Mouse (Mus musculus): ENCODE measurements around the gene Gm28374. TPM values are rescaled to one million over a fixed set of nuclear protein-coding genes. Genes with fewer than 3 reads are reported as not detected.

Gene Gm28374
- polyA plus RNA-seq (2012; rRNA removed) = 0.52 and 0.77 TPM in 2 replicates

DNA sequence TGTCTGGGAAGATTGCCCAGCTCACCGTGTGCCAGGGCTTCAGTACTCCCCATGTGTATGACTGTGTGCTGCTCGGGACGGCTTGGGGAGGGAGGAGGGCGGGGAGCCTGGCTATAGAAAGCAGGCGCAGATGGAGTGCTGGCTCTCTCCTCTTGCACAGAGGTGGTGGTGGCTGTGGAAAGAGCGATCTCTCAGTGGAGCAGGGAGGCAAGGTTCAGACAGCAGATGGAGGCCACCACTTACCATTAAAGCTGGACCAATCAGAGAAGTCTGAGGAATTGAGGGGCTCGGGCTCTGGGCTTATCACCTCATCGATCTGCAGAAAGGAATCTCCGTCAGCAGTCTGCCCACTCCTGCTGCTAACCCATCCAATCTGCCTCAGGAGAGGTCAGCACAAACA, at the start of gene Gm28374:
Gm28374 (minus strand) TSS at position 101 of the 400 bp plus-strand sequence.

DNA sequence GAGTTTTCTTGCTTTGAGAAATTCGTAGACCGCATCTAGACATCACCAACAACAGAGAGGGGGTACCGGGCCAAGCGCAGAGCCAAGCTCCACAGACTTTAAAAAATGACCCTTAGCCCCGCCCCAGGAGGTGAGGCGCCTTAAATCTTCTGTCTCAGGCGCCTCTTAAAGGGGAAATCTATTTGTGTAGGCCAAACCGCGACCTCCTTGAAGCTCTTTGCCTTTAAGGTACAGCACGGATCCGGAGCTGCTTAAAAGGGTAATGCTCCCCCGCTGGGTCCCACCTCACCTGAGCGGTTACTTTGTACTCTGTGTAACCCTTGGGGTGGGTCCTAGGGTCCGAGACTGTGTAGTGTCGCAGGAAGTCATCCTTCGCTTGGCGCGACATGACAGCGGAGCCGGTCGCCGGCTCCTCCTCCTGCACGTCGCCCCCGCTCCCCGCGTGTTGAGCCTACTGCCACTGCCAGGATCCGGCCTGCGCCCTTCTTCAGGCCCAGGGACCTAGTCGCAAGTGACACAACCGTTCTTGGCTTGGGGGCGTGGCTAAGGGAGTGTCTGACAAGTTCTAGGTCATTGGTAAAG, 45.8 kb upstream of the Gm28374 start, which contains the start of gene Snx15:
Snx15 (minus strand) TSS at position 545 of the 582 bp plus-strand sequence.

DNA sequence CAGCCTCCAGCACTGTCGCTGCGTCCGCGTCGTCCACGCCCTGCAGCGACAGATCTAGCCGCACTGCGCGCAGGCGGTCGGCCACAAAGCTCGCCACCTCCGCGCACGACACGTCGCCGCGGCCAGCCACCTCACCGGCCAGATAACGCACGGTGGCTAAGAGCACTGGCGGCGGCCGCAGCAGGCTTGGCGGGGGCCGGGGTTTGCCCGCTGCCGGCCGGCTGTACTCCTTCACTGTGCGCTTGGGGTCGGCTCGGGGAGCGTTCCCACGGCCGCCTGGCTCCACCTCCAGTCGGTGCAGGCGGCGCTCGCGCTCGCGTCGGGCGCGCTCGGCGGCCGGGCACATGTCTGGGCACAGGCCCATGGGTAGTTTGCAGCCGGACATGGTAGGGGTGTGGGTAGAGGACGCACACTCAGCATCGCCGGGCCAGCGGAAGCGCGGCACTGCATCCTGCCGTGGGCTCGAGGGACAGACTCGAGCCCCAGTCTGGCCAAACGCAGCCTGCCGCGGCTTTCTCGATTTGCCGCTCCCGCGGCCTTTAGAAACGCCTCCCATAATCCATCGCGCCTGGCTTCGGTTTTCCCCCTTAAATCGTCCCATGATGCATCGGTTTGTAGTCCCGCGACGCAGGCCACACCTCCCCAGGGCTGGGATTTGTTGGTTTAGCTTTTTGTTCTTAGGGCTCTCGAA, 36.1 kb upstream of the Gm28374 start, which contains the start of gene Sac3d1:
Sac3d1 (minus strand) TSS at position 665 of the 691 bp plus-strand sequence.

DNA sequence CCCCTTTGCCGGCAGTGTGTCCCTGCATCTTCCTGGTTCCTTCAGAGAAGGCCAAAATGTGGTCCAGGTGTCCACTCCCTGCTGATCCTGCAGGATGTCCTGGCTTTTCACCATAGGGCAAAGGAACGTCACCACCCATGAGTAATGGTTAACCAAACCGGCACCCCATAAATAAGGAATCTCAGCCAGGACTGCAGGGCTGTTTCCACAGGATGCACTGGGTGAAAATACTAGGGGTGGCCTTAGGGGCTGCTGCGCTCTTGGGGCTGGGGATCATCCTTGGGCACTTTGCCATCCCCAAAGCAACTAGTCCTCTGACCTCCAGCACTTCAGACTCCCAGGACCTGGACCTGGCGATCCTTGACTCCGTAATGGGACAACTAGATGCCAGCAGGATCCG, 23.5 kb upstream of the Gm28374 start, which contains the start of gene Naaladl1:
Naaladl1 (plus strand) TSS at position 197 of the 400 bp plus-strand sequence.

DNA sequence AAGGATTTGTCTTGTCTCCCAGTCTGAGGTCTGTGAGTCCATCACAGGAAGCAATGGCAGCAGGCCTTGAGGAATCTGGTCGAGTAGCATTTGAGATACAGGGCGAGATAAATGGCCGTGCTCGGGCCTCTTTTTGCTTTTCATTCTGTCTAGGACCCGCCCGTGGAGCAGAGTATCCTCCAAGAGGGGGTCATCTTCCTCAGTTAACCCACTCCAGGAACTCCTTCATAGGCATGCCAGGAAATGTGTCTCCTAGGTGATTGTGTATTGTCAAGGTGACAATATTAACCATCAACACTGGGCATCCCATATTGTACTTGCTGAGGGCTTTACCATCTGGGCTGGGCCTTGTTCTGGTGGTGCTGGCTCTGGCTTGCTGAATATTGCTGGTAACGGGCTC, 12.1 kb upstream of the Gm28374 start, which contains the start of gene AC131692.1:
AC131692.1 (plus strand) TSS at position 301 of the 400 bp plus-strand sequence.

DNA sequence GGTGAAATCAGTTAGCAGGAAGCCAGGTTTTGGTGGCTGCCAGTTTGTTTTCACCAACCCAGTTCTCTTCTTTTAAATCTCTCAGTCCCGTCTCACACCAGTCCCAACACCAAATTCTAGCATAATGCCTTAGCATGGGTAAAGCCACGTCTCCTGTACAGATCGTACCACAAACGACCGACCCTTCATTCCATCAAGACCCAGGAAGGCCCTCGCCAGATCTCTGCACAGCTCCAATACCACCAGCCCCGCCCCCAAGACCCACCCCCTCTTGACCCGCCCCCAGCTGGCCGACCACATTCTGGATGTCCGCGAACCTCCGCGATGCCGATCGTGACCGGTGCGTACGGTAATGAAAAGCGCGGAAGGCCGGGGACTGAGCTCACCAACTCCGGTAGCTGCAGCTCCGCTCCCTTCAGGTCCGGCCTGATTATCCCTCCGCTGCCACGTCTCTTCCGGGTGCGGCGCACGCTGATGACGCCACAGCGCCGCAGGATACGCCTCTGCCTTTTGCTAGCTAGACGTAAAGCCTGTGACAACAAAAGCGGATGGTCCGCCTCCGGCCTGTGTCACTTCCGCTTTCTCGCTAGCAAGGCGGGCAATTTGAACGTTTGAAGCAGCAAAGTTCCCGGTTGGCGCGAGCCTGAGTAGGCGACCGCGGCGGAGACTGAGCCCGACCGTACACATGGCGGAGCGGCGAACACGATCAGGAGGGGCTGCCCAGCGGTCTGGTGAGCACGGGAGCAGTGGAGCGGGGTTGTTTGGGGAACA, 2.6 kb upstream of the Gm28374 start, which contains the start of the genes Zfpl1 and Cdca5:
Zfpl1 (minus strand) TSS at position 479 of the 771 bp plus-strand sequence.
Cdca5 (plus strand) TSS at position 506 of the 771 bp plus-strand sequence.

DNA sequence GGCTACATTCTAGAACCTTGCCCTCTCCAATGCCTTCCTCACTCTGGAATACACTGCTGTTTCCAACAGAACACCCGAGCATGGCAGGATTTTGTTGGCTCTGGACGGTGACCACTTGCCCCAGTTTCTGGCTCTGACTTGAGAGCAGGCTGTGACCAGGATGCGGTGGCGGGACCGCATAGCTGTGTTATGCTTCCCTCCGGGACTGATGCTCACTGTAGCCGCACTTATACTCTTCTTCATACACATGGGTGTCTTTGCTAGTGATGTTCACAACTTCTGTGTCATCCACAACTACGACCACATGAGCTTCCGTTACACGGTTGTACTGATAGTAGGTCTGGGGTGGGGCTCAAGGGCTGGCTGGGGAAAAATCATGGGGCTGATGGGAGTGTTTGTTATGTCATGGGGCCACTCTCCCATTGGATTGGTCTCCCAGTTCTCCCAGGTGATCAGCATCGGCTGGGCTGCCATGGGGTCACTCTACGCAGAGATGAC, 2.0 kb downstream of the Gm28374 start, which contains the start of gene Tmem262:
Tmem262 (plus strand) TSS at position 51 of the 498 bp plus-strand sequence.

DNA sequence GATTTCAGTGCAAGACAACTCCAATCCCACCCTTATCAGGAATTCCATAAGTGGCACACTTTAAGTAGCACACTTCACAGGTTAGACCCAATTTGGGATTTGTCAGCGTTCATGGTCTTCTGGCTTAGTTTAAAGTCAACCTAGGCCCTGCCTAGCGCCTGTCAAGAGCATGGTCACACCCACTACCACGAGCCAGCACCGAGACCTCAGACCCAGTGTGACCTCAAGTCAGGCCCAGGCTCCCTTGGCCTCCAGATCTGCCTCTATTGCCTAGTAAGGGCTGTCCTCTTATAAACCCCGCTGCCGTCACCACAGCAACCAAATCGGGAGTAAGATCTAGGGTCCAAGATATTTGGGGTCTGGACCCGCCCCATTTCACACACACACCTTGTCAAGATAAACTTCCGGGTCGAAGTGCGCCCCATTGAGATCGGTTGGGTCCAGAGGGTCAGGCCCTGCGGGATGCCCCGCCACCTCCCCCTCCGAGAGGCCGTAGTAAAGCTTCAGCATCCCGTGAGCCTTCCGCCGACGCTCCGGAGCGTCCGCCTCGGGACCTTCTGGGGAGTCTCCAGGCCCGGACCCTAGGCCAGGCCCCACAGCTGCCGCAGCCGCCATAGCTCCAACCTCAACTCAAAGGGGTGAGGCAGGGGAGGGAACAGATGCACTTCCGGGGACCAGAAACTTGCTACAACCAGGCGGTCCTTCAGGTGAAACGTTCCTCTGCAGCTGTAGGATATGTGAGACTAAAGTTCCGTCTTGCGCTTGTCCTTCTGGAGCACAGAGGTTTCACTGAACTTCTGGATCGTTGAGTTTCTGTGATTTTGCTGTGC, 5.3 kb downstream of the Gm28374 start, which contains the start of gene Vps51:
Vps51 (minus strand) TSS at position 668 of the 830 bp plus-strand sequence.

DNA sequence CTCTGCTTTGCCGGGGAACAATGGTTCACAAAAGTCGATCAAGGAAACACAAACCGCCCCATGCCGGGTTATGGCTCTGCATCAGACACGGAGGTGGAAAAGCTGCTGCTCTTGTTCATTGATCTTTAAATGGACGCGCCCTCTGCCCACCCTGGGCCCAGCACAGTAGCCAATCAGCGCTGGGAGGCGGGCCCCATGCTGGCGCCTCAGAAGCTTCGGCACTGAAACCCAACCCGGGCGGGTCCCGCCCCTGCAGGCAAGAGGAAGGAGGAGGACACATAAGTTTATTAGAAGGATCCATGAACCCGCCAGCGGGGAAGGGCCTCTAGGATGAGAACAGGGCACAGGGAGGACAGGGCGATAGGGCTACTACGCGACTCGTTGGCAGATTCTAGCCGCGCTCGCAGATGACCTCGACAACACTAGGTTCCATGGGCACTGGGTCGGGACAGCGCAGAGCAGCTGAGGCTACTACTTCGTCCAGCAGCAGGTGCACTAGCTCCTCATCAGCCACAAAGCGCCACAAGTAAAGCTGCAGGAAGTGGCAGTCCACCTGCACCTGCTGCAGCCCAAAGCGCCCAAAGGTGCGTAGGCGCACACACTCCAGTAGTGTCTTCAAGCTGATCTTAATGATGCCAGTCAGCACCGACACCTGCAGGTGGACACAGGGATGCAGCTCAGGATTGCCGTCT, 14.2 kb downstream of the Gm28374 start, which contains the start of gene Tm7sf2:
Tm7sf2 (minus strand) TSS at position 650 of the 692 bp plus-strand sequence.

DNA sequence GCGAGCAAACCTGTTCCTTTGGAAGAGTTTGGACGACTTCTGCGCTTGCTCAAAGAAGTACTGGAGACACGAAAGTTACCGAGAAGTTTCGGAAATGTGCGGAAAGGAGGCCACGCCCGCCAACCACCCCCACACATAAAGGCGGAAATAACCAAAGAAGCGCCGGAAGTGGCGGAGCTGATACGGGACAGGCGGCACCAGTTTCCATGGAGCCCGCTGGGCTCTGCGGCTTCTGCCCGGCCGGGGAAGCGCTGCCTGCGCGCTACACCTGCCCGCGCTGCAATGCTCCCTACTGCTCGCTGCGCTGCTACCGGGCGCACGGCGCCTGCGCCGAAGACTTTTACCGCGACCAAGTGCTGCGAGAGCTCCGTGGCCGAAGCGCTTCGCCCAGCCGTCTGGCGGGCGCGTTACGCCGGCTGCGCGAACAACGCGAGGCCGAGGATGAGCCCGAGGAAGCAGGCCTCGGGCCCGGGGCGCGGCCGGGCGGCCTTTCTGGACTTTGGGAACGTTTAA, 21.0 kb downstream of the Gm28374 start, which contains the start of gene Znhit2:
Znhit2 (plus strand) TSS at position 172 of the 513 bp plus-strand sequence.

DNA sequence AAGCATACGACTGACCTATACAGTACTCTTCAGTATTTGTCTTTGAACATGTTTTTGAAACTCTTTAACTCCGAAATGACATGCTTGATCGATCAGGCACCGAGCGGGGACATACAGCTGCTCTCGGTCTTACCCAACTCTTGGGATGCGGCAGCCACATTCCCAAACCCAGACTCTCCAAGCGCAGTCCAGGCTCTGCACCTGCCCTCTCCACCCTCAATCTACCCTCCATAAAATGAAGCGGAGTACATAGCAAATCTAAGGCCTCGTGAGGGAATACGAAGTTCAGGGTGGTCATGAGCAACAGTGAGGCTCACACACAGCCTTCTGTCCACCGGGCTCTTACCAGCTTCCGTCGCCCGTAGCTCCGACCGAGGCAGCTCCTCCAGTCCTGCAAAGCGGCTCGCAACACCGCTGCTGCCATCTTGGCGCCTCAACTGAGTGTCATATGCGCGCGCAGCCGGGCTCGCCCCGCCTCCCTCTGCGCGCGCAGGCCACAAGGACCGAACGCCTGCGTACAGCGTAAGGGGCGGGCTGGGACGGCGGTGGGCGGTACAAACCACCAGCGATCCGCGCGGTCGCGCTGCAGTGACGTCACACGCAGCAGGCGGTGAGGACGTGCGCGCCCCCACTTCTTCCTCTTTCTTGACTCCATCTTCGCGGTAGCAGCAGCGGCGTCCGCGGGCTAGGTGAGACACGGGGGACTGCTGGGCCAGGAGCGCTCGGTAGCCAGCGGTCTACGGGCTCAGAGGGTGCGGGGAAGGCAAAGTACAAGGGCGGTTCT, 24.6 kb downstream of the Gm28374 start, which contains the start of the genes Mrpl49 and Fau:
Mrpl49 (minus strand) TSS at position 473 of the 784 bp plus-strand sequence.
Fau (plus strand) TSS at position 532 of the 784 bp plus-strand sequence.

DNA sequence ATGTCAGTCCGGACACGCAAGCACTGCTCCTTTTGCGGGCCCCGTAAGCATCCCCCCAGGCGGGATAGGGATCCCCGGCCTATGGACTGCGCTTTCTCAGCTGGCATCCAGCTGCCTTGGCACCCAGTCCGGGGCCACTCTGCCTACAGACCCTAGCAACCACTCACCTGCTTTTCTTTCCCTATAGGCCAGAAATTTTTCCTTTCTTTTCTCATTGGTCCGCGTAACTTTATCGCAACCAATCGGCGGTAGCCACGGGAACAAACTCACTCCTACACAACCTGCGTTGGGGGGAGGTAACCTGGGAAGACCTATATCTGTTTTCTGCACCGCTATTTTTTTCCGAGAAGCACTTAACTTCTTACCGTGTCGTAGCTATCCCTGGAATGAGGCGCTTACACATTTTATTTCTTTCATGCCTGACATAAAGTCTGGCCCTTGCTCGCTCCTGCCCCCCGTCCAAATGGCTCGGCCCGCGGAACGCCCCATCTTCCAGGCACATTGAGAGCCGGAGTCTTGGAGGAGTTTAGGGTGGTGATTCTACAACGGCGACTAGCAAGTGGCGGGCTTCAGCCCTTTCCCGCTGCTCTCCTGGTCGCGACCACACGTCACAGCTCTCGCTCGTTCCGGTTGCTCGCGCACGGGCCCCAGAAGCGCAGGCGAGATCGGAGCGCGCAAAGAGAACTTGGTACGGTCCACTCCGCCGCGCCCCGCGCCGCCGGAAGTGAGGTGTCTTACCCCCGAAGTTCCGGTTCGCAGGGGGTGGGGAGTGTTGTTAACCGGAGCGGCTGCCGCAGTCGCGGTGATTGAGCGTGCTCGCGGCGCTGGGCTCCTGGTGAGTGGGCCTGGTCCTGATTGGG, 35.5 kb downstream of the Gm28374 start, which contains the start of gene Syvn1:
Syvn1 (plus strand) TSS at position 283 of the 860 bp plus-strand sequence.

Other genes starting within 250 kb of the Gm28374 start
- 28.5 and 32.7 TPM in 2 replicates for gene Frmd8, start 207.0 kb downstream of the Gm28374 start, polyA plus RNA-seq (2012; rRNA removed)
- gene Slc25a45, start 204.4 kb downstream of the Gm28374 start, polyA plus RNA-seq (2012; rRNA removed) = 16.3 and 25.9 TPM in 2 replicates
- 0.72 and 0.84 TPM in 2 replicates for gene Tigd3, start 188.1 kb downstream of the Gm28374 start, polyA plus RNA-seq (2012; rRNA removed)
- 104 and 124 TPM in 2 replicates for gene Dpf2, start 169.2 kb downstream of the Gm28374 start, polyA plus RNA-seq (2012; rRNA removed)
- 8.6 and 9.2 TPM in 2 replicates for gene Cdc42ep2, start 157.4 kb downstream of the Gm28374 start, polyA plus RNA-seq (2012; rRNA removed)
- 29.1 and 51.7 TPM in 2 replicates for gene Pola2, start 118.1 kb downstream of the Gm28374 start, polyA plus RNA-seq (2012; rRNA removed)
- not detected in 2 replicates for gene Slc22a20, start 96.1 kb downstream of the Gm28374 start, polyA plus RNA-seq (2012; rRNA removed)
- gene Capn1, start 66.4 kb downstream of the Gm28374 start, polyA plus RNA-seq (2012; rRNA removed) = 43.3 and 43.5 TPM in 2 replicates
- 67.4 and 71.4 TPM in 2 replicates for gene Syvn1, start 35.7 kb downstream of the Gm28374 start, polyA plus RNA-seq (2012; rRNA removed)
- gene Mrpl49, start 24.5 kb downstream of the Gm28374 start, polyA plus RNA-seq (2012; rRNA removed) = 18.5 and 22.7 TPM in 2 replicates
- 2,067 and 2,719 TPM in 2 replicates for gene Fau, start 24.4 kb downstream of the Gm28374 start, polyA plus RNA-seq (2012; rRNA removed)
- gene Znhit2, start 21.1 kb downstream of the Gm28374 start, polyA plus RNA-seq (2012; rRNA removed) = 98.8 and 129 TPM in 2 replicates
- gene Tm7sf2, start 13.9 kb downstream of the Gm28374 start, polyA plus RNA-seq (2012; rRNA removed) = 64.3 and 73.1 TPM in 2 replicates
- gene Vps51, start 5.0 kb downstream of the Gm28374 start, polyA plus RNA-seq (2012; rRNA removed) = 102 and 114 TPM in 2 replicates
- gene Tmem262, start 2.2 kb downstream of the Gm28374 start, polyA plus RNA-seq (2012; rRNA removed) = not detected in 2 replicates
- 107 and 147 TPM in 2 replicates for gene Zfpl1, start 2.7 kb upstream of the Gm28374 start, polyA plus RNA-seq (2012; rRNA removed)
- 5.0 and 7.6 TPM in 2 replicates for gene Cdca5, start 2.7 kb upstream of the Gm28374 start, polyA plus RNA-seq (2012; rRNA removed)
- not detected in 2 replicates for gene AC131692.1, start 12.2 kb upstream of the Gm28374 start, polyA plus RNA-seq (2012; rRNA removed)
- gene Naaladl1, start 23.5 kb upstream of the Gm28374 start, polyA plus RNA-seq (2012; rRNA removed) = 0.57 and 0.89 TPM in 2 replicates
- gene Sac3d1, start 36.4 kb upstream of the Gm28374 start, polyA plus RNA-seq (2012; rRNA removed) = 95.3 and 147 TPM in 2 replicates
- 30.1 and 33.9 TPM in 2 replicates for gene Snx15, start 46.0 kb upstream of the Gm28374 start, polyA plus RNA-seq (2012; rRNA removed)
- gene Batf2, start 58.7 kb upstream of the Gm28374 start, polyA plus RNA-seq (2012; rRNA removed) = 5.3 and 8.6 TPM in 2 replicates
- gene Arl2, start 59.3 kb upstream of the Gm28374 start, polyA plus RNA-seq (2012; rRNA removed) = 157 and 174 TPM in 2 replicates
- 0.44 and 0.75 TPM in 2 replicates for gene Majin, start 102.1 kb upstream of the Gm28374 start, polyA plus RNA-seq (2012; rRNA removed)
- gene Gpha2, start 144.1 kb upstream of the Gm28374 start, polyA plus RNA-seq (2012; rRNA removed) = 58.5 and 77.5 TPM in 2 replicates
- gene Ppp2r5b, start 153.6 kb upstream of the Gm28374 start, polyA plus RNA-seq (2012; rRNA removed) = 108 and 236 TPM in 2 replicates
- gene Atg2a, start 159.4 kb upstream of the Gm28374 start, polyA plus RNA-seq (2012; rRNA removed) = 59.3 and 62.5 TPM in 2 replicates
- gene Ehd1, start 194.5 kb upstream of the Gm28374 start, polyA plus RNA-seq (2012; rRNA removed) = 255 and 442 TPM in 2 replicates
- 22.0 and 23.7 TPM in 2 replicates for gene Cdc42bpg, start 224.2 kb upstream of the Gm28374 start, polyA plus RNA-seq (2012; rRNA removed)